Mouse (Mus musculus) urinary bladder, adult 2 months (tissue): ENCODE results near the gene Tmem239. TPM values are rescaled to one million over a fixed set of nuclear protein-coding genes. Genes with fewer than 3 reads are reported as not detected.

Source experiments
- DNase-seq: peaks from one replicate; pipeline ENCODE4 v3.0.0; 2022; ENCODE audit warnings: low spot score
- polyA plus RNA-seq: library from polyadenylated mRNA; depleted of rRNA; stranded (reverse); fragments of >200 nt; gene quantifications from 2 replicates; pipeline ENCODE4 v1.2.3, GENCODE M21; 2012; rRNA removed

Gene Tmem239
- polyA plus RNA-seq, 1 experiment = not detected

- DNase-seq = no peak
Observed at GRCm38 (mm10) chr2:130451086-130451726, 44.9 kb downstream of the Tmem239 start.

- DNase-seq = no peak
Observed at GRCm38 (mm10) chr2:130451727-130452090, 45.4 kb downstream of the Tmem239 start.

- DNase-seq = no peak
Observed at GRCm38 (mm10) chr2:130452266-130452665, 46.0 kb downstream of the Tmem239 start.

- no peak for DNase-seq
Observed at GRCm38 (mm10) chr2:130453421-130453820, 47.1 kb downstream of the Tmem239 start.

GRCm38 (mm10) chr2:130454748-130455370, 48.6 kb downstream of the Tmem239 start:
- no peak for DNase-seq

Other genes with a start within 250 kb of the Tmem239 start
- 193 and 258 TPM in 2 replicates for gene Snrpb, start 227.1 kb upstream of the Tmem239 start, polyA plus RNA-seq
- not detected in 2 replicates for gene Tmc2, start 211.3 kb upstream of the Tmem239 start, polyA plus RNA-seq
- gene Nop56, start 132.0 kb upstream of the Tmem239 start, polyA plus RNA-seq = 74.7 and 107 TPM in 2 replicates
- 199 and 254 TPM in 2 replicates for gene Idh3b, start 121.9 kb upstream of the Tmem239 start, polyA plus RNA-seq
- gene Ebf4, start 111.3 kb upstream of the Tmem239 start, polyA plus RNA-seq = 5.2 and 5.5 TPM in 2 replicates
- gene Cpxm1, start 8.9 kb upstream of the Tmem239 start, polyA plus RNA-seq = 99.0 and 108 TPM in 2 replicates
- not detected in 2 replicates for gene Gm28372, start 1.2 kb upstream of the Tmem239 start, polyA plus RNA-seq
- not detected in 2 replicates for gene 1700020A23Rik, start 1.2 kb upstream of the Tmem239 start, polyA plus RNA-seq
- gene Vps16, start 17.9 kb downstream of the Tmem239 start, polyA plus RNA-seq = 77.3 and 89.2 TPM in 2 replicates
- gene Pced1a, start 18.2 kb downstream of the Tmem239 start, polyA plus RNA-seq = 20.6 and 24.2 TPM in 2 replicates
- 88.9 and 90.1 TPM in 2 replicates for gene Ptpra, start 43.8 kb downstream of the Tmem239 start, polyA plus RNA-seq
- gene Mrps26, start 157.3 kb downstream of the Tmem239 start, polyA plus RNA-seq = 49.7 and 56.9 TPM in 2 replicates
- gene Oxt, start 169.7 kb downstream of the Tmem239 start, polyA plus RNA-seq = not detected in 2 replicates
- gene Avp, start 176.1 kb downstream of the Tmem239 start, polyA plus RNA-seq = not detected in 2 replicates
- gene Fastkd5, start 223.5 kb downstream of the Tmem239 start, polyA plus RNA-seq = 4.4 and 4.9 TPM in 2 replicates
- 5.8 and 6.9 TPM in 2 replicates for gene Ubox5, start 223.6 kb downstream of the Tmem239 start, polyA plus RNA-seq
- 5.9 and 6.2 TPM in 2 replicates for gene Lzts3, start 236.3 kb downstream of the Tmem239 start, polyA plus RNA-seq